Mouse (Mus musculus) spleen, embryonic (tissue): ENCODE data around the gene Sh2d7.

Experiments used
- CTCF ChIA-PET: fragments of 350-600 bp; sonication (Branson Sonifier 250); formaldehyde crosslinking; loops from one replicate; lab custom pipeline; 2022; lab: Charles Lee

Gene Sh2d7

GRCm38 (mm10) chr9:54538684-54539083, at the start of gene Sh2d7:
Gene Sh2d7, plus strand, starts transcription at chr9:54538984.
- CTCF ChIA-PET: no interaction called here

GRCm38 (mm10) chr9:54489599-54489998, 49.2 kb upstream of the Sh2d7 start:
- CTCF ChIA-PET: interaction anchor here (0.9 kb wide), 1 partner anchor 15 kb away, joined by 12 read pairs; no protein-coding TSS in a partner anchor

GRCm38 (mm10) chr9:54490431-54490830, 48.4 kb upstream of the Sh2d7 start:
- CTCF ChIA-PET: no interaction called here

- CTCF ChIA-PET: no interaction called here
These were observed 39.5 kb upstream of the Sh2d7 start for GRCm38 (mm10) chr9:54499291-54499690.

- CTCF ChIA-PET: no interaction called here
These were observed 39.0 kb upstream of the Sh2d7 start for GRCm38 (mm10) chr9:54499791-54500190.

GRCm38 (mm10) chr9:54500832-54501452, 37.8 kb upstream of the Sh2d7 start:
- CTCF ChIA-PET: interaction anchor here (0.6 kb wide), 1 partner anchor 242 kb away, joined by 3 read pairs; no protein-coding TSS in a partner anchor

- CTCF ChIA-PET: no interaction called here
These were observed 37.2 kb upstream of the Sh2d7 start, which contains the start of gene Dmxl2 for GRCm38 (mm10) chr9:54501453-54502110. Gene Dmxl2, minus strand, starts transcription at chr9:54501626.

- CTCF ChIA-PET: no interaction called here
These were observed 36.7 kb upstream of the Sh2d7 start for GRCm38 (mm10) chr9:54502111-54502495.

GRCm38 (mm10) chr9:54502873-54503272, 35.9 kb upstream of the Sh2d7 start:
- CTCF ChIA-PET: no interaction called here

- CTCF ChIA-PET: no interaction called here
These were observed 22.8 kb upstream of the Sh2d7 start for GRCm38 (mm10) chr9:54515991-54516390.

- CTCF ChIA-PET: no interaction called here
These were observed 19.9 kb upstream of the Sh2d7 start for GRCm38 (mm10) chr9:54518921-54519320.

- CTCF ChIA-PET: no interaction called here
These were observed 18.5 kb upstream of the Sh2d7 start for GRCm38 (mm10) chr9:54520286-54520685.

- CTCF ChIA-PET: no interaction called here
These were observed 11.1 kb upstream of the Sh2d7 start for GRCm38 (mm10) chr9:54527694-54528093.

GRCm38 (mm10) chr9:54529950-54530349, 8.8 kb upstream of the Sh2d7 start:
- CTCF ChIA-PET: no interaction called here

- CTCF ChIA-PET: no interaction called here
These were observed 7.9 kb upstream of the Sh2d7 start for GRCm38 (mm10) chr9:54530836-54531235.

GRCm38 (mm10) chr9:54531421-54531820, 7.4 kb upstream of the Sh2d7 start:
- CTCF ChIA-PET: no interaction called here

GRCm38 (mm10) chr9:54532926-54533325, 5.9 kb upstream of the Sh2d7 start:
- CTCF ChIA-PET: no interaction called here

- CTCF ChIA-PET: no interaction called here
These were observed 4.8 kb upstream of the Sh2d7 start for GRCm38 (mm10) chr9:54533975-54534374.

GRCm38 (mm10) chr9:54536236-54536635, 2.5 kb upstream of the Sh2d7 start:
- CTCF ChIA-PET: no interaction called here

- CTCF ChIA-PET: no interaction called here
These were observed 1.8 kb upstream of the Sh2d7 start for GRCm38 (mm10) chr9:54537030-54537429.

GRCm38 (mm10) chr9:54537480-54537879, 1.3 kb upstream of the Sh2d7 start:
- CTCF ChIA-PET: no interaction called here

GRCm38 (mm10) chr9:54538244-54538643, 540 bp upstream of the Sh2d7 start:
- CTCF ChIA-PET: no interaction called here

- CTCF ChIA-PET: no interaction called here
These were observed 2.0 kb downstream of the Sh2d7 start for GRCm38 (mm10) chr9:54540801-54541200.
